Mouse (Mus musculus) layer of hippocampus, postnatal 14 days (tissue): ENCODE measurements at regions not wholly inside any gene's neighbourhood (a gene's known extent, or its start where the extent isn't known, plus 50 kb on each side); places are given as distances from the start of the nearest gene placed in this dataset.
"Not testable (repeated sequence)": the region's sequence is repeated elsewhere in the genome, so short reads cannot be mapped to it uniquely, and the experiment has no call there.

Experiments
- DNase-seq, 2 experiments: peaks; one replicate each; pipeline ENCODE4 v3.0.0; 2021 to 2022; ENCODE audit warnings: low spot score in 2 of 2, mixed read lengths in 1 of 2

GRCm38 (mm10) chr12:97218445-97218844, 1040.8 kb downstream of the Galc start:
- DNase-seq = peak in 1 of 2 experiments; percentile 45

- no peak for DNase-seq
Measured at GRCm38 (mm10) chr12:97217608-97218007, 1041.7 kb downstream of the Galc start.

GRCm38 (mm10) chr12:97203636-97204389, 1055.4 kb downstream of the Galc start:
- no peak for DNase-seq

- no peak for DNase-seq
Measured at GRCm38 (mm10) chr12:97161853-97162252, 1097.4 kb downstream of the Galc start.

- DNase-seq = no peak
Measured at GRCm38 (mm10) chr12:97161429-97161828, 1097.8 kb downstream of the Galc start.

GRCm38 (mm10) chr12:97158332-97158731, 1100.9 kb downstream of the Galc start:
- DNase-seq = no peak

GRCm38 (mm10) chr12:97157748-97158147, 1101.5 kb downstream of the Galc start:
- no peak for DNase-seq

- DNase-seq = peak in 1 of 2 experiments; percentile 56
Measured at GRCm38 (mm10) chr12:97156499-97157110, 1102.7 kb downstream of the Galc start.

GRCm38 (mm10) chr12:97142720-97143119, 1116.5 kb downstream of the Galc start:
- DNase-seq = no peak

GRCm38 (mm10) chr12:97137924-97138323, 1121.3 kb downstream of the Galc start:
- no peak for DNase-seq

GRCm38 (mm10) chr12:97130276-97130675, 1129.0 kb downstream of the Galc start:
- DNase-seq = peak in 1 of 2 experiments; percentile 39

- no peak for DNase-seq
Measured at GRCm38 (mm10) chr12:97090577-97091214, 1168.6 kb downstream of the Galc start.

- DNase-seq = not testable (repeated sequence)
Measured at GRCm38 (mm10) chr12:97061352-97061895, 1197.8 kb downstream of the Galc start.

GRCm38 (mm10) chr12:97047674-97048073, 1211.6 kb downstream of the Galc start:
- peak in 1 of 2 experiments; percentile 1 for DNase-seq
